Mouse (Mus musculus): ENCODE results near the gene Slc22a4.

- no peak for TF ChIP-seq POLR2A (IDR thresholded peaks at IDR 0.05; ENCODE audit: low read depth, low read length)
- no peak for TF ChIP-seq CTCF (IDR thresholded peaks at IDR 0.05; ENCODE audit: extremely low read depth, insufficient read length, insufficient replicate concordance, low read depth, low read length)
Measured at GRCm38 (mm10) chr11:54073291-54073690, 45.4 kb upstream of the Slc22a4 start.
